Mouse (Mus musculus): Measurements from ENCODE around the gene Gm42957.
"Not testable (repeated sequence)": the region's sequence is repeated elsewhere in the genome, so short reads cannot be mapped to it uniquely, and the experiment has no call there.

The Gm42957 gene

DNA sequence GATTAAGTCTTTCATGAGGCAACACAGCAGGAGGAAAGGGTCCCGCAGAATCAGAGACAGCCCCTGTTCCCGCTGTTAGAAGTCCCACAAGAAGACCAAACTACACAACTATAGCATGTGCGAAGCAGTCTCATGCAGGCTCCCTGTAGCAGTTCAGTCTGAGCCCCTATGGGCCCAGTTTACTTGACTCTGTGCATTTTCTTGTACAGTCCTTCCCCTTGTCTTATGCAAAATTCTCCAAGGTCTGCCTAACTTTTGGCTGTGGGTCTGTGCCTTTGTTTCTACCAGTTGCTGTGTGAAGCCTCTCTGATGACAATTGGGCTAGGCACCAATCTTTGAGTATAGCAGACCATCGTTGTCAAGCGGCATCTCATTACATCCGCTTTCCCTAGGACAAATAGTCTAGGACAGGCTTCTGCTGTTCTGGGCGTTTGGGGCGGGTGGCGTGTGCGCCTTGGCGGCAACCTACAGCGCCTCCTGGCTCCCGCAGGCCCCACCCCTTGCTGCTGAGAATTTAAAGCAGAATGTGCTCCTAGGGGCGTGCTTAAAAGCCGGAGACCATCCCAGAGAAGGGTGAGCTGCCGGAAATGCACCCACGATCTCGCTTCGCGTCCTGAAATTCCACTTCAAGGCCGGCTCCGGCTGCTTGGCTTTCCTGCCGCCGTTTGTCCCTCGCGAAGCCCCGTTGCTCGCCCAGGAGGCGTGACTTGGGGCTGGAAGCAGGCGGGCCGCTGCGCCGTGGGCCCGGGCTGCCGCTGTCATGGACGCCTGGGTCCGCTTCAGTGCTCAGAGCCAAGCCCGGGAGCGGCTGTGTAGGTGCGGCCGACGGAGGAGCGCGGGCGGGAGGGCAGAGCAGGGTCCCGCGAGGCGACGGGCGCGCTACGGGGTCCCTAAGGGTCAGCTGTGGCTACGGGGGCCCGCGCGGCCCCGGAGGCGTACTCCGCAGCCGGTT is at the start of gene Gm42957, which contains the start of gene Pex11b:
Gm42957 (plus strand) TSS at position 547 of the 952 bp plus-strand sequence.
Pex11b (plus strand) TSS at position 449 of the 952 bp plus-strand sequence.
- peak; percentile 80 for DNase-seq

DNA sequence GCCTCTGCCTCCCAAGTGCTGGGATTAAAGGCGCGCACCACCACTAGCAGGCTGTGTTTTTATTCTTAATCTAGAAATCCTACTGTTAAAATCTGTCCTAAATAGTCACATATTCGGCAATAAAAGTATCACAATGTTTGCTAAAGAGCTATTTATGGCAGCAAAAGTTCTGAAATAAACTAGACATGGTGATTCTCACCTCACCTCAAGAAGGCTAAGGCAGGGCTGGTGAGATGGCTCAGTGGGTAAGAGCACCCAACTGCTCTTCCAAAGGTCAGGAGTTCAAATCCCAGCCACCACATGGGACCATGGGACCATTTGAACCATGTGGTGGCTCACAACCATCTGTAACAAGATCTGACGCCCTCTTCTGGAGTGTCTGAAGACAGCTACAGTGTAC is 44.6 kb upstream of the Gm42957 start:
- DNase-seq, result no peak

DNA sequence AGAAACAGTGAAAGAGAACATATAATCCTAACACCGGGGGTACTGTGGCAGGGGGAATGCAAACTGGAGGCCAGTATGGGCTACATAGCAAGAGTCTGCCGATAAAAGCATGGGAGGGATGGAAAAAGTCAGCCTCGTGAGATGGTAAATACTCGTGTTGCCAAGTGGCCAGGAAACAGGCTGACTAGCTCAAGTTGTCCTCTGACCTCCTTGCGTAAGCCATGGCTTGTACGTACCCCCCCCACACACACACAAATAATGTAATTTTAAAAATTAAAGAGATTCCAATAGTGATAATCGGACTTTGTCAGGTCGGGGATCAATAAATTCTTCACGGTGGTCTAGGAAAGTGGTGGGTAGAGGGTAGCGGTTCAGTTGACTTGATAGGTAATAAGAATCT is 41.9 kb upstream of the Gm42957 start:
- DNase-seq, result no peak

DNA sequence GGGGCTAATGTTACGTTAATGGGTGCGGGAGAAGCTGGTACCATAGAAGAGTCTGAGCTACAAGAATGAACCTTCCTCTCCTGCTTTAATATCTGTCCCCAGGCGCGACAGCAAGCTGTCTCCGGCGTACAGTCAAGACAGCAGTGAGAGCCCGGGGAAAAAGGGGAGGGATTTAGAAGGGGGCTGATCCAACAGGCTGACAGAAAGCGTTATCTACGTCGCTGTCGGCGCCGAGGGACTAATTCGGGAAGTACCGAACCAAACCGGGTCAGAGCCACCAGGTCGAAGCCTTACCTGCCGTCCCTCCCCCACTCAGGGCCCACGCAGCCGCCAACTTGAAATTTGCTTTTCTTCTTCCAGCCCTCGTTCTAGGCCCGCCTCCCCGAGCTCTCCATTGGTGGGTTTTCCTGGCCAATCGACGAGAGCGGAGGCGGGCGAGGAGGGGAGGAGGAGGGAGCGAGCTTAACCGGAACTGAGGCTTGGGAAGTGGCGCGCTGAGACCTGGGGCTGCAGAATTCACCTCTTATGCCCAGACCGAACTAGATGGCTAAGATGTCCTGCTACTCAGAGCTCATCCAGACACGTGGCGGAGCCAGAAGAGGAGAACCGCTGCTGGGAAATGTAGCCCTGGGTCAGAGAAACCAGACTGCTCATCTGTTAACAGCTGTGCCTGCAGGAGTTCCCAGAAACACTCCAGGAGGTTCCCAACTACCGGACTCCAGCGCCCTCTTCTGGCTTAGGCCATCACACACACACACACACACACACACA is 41.3 kb upstream of the Gm42957 start, which contains the start of gene Polr3gl:
Polr3gl (minus strand) TSS at position 392 of the 771 bp plus-strand sequence.
- peak; percentile 91 for DNase-seq

DNA sequence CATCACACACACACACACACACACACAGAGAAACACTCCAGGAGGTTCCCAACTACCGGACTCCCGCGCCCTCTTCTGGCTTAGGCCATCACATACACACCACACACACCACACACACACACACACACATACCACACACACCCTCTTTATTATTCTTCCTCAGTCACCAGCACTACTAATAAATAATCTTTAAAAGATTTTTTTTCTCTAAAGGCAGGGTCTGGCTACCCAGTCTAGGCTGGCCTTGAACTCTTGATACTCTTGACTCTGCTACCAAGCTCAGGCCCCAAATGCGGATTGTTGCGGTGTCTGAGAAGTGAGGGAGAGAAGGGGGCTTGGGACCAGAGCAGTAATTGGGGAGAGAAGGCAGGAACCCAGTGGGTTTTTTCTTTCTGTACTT is 40.4 kb upstream of the Gm42957 start:
- no peak for DNase-seq

DNA sequence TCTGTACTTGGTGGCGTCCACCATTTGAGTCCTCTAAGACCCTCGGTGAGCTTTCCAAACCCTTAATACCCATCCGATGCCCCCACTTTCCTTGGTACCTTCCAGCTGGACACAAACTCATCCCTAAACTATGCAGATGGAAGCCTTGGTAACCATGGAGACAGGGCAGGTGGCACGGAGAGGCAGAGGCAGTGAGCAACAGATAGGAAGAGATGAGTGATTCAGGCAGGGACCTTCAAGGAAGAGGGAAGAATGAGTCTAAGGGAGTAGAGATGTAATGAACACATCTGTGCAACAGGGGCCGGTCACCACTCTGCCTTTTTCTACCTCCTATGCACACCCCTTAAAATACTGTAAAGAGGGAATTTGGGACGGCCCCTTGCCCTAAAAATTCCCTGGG is 39.6 kb upstream of the Gm42957 start:
- DNase-seq, result no peak

DNA sequence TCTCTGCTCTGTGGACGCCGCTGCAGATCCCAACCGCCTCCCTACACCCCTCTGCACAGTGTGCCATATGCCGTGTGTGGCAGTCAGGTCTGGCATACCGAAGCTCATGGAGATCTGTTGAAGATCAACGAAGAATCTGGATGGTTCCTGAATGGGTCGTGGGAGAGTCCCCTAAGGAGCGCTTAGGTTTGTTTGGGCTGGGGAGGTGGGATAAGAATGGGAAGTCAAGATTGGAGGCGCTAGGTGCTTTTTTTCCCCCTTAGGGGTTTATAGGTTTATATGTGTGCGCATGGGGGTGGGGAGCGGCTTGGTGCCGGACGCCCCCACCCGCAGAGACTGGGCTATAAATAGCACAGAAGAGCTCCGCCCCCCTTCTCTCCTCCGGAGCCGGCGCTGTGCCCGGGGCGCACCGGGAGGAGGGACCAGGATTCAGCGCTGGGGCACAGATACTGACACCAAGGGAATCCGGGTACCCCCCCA is 39.0 kb upstream of the Gm42957 start, which contains the start of gene Ankrd34a:
Ankrd34a (plus strand) TSS at position 409 of the 480 bp plus-strand sequence.
- peak; percentile 76 for DNase-seq

DNA sequence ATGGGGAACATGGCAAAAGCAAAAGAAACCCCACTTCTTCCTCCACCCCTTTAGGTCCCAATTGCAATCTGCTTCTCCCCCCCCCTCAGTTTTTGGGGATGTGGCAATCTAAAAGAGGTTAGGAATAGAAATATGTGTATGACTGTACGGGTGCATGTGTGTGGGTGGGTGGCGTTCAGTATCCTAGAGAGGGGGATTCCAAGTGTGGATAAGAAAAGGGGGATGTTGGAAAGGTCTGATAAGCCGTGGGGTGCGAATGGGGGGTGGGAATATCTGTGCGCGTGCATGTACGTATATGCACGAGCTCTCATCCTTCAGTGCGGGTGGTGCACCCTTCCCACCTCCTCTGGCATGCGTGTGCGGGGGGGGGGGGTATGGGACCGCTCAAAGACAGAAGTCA is 38.4 kb upstream of the Gm42957 start:
- DNase-seq, result peak; percentile 45

DNA sequence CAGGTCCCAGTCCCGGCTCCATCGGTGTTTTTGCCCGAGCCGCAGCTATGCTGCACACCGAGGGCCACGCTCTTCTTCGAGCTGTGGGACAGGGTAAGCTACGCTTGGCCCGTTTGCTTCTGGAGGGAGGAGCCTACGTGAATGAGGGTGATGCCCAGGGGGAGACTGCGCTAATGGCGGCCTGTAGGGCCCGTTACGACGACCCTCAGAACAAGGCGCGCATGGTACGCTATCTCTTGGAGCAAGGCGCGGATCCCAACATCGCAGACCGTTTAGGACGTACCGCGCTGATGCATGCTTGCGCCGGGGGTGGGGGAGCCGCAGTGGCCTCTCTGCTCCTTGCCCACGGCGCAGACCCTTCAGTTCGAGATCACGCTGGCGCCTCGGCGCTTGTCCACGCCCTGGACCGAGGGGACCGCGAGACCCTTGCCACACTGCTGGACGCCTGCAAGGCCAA is 37.8 kb upstream of the Gm42957 start:
- DNase-seq, result peak; percentile 52

DNA sequence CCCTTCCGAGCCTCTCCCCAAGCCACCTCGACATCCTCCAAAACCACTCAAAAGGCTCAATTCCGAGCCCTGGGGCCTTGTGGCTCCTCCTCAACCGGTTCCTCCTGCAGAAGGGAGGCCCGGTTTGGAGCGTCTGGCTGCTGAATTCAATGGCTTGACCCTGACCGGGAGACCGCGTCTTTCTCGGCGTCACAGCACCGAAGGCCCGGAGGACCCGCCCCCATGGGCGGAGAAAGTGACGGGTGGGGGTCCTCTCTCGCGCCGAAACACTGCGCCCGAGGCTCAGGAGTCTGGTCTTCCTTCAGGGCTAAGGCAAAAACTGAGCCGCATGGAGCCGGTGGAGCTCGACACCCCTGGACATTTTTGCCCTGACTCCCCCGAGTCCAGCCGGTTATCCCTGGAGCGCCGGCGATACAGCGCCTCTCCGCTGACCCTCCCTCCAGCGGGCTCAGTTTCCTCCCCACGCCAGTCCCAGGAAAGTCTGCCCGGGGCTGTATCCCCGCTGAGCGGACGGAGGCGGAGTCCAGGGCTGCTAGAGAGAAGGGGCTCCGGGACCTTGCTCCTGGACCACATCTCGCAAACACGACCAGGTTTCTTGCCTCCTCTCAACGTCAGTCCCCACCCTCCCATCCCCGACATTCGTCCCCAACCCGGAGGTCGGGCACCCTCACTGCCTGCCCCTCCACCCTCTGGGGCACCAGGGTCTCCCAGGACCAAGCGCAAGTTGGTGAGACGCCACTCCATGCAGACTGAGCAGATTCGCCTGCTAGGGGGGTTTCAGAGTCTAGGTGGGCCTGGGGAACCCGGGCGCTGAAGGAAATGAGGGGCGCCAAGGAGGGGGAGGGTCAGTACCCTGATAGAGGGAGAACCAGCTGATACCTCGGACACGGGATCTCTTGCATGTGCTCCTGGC is 36.9 kb upstream of the Gm42957 start:
- DNase-seq, result peak; percentile 63

DNA sequence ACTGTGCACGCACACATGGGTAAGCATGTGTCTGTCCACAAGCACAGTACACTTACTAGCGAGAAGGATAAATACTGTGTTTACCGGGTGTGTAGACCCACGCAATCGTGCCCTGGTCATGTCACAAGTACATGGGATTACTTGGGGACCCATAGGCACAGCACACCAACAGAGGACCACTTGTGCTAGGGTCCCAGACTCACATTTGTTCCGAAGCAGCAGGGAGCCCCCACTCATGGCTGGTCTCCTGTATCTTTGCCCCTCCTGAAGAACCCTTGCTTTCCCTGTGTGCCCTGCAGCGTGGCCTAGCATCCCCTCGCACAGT is 36.2 kb upstream of the Gm42957 start:
- no peak for DNase-seq

DNA sequence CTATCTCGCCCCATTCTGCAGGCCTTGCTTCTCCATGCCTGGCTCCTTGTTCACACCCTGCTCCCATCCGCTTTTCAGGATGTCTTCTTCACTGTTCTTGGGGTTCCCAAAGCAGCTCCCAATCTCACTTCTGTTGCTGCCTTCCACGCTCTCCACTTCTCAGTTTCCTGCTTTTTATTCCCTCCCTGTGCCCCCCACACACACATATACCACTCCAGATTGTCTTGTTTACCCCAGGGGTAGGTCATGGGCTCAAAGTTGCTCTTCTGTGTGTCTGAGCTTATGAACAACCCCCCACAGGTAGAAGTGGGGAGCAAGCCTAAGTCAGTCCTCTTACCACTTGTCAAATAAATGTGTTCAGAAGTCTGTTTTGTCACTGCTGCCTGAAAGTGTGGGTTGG is 35.9 kb upstream of the Gm42957 start:
- no peak for DNase-seq

DNA sequence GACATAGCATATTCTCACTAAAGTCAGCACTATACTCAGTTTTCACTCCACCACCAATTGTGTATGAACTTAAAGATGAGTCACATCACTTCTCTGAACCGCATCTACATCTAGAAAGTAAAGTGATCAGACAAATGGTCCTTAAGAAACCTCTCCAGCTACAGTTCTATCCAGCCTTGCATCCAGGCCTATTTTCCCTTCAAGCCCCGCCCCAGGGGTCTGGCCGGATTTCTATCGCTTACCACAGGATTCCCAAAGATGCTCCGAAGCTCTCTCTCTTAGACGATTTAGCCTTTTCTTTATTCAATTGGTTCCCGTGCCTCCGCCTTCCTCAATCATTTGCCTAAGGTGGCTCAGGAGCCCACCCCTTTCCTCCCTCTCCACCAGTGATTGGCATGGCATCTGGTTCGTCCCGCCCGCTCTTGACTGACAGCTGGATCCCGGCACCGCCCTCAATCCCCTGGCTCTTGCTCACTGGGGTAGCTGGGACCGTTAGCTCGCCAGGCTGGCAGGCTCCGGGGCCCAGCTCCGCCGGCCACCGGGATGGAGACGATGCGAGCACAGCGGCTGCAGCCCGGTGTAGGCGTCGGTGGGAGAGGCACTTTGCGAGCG is 34.5 kb upstream of the Gm42957 start, which contains the start of gene Lix1l:
Lix1l (plus strand) TSS at position 511 of the 612 bp plus-strand sequence.
- peak; percentile 86 for DNase-seq

DNA sequence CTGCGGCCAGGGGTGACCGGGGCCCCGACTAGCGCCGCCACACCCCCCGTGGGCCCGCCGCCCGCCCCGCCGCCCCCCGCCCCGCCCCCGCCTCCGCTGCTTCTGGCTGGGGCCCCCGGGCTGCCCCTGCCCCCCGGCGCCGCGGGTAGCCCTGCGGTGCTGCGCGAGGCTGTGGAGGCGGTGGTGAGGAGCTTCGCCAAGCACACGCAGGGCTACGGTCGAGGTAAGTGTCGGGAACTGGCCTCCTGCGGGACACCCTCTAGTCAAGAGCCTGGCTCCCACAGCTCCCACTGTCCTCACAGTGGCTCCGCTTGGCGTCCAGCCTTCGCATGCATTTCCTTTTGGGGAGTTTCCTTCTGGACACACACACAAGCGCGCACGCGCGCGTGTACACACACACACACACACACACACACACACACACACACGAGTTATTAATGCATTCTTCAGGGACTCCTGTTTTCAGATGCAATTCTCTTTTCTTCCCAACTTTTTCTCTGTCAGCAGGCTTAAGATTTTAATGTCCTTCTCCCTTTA is 34.0 kb upstream of the Gm42957 start:
- peak; percentile 67 for DNase-seq

DNA sequence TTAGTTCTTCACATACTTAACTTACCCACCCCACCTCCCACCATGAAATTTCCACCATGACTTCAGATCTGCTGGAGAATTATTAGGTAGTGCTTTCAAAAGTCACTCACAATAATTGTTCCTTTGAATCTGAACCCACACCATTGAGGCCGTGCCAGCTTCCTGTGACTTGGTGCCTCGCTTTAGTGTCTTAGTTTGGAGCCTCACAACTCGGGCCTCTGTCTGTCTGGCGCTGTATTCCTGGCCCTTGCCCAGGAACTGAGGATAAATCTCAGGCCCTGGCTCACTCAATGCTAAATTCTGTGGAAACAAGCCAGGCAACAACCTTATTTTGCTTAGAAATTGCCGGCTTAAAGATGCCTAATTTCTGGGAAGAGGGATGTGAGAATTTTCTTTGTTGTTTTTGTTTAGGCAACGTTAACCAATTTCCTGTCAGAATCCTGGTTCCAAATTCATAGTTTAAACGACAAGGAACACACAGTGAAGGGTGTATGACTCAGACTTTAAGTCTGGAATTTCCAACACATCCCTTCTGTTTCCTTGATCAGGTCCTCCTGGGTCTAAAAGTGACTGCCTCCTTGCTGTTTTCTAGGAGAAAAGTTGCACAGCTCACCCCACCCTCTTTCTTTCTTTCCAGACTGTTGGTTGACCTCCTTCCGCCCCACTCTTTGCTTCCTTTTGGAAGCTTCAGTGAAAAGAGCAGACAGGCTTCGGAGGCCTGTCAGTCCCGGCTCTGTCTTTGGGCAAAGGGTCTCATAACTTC is 33.2 kb upstream of the Gm42957 start:
- peak; percentile 35 for DNase-seq

DNA sequence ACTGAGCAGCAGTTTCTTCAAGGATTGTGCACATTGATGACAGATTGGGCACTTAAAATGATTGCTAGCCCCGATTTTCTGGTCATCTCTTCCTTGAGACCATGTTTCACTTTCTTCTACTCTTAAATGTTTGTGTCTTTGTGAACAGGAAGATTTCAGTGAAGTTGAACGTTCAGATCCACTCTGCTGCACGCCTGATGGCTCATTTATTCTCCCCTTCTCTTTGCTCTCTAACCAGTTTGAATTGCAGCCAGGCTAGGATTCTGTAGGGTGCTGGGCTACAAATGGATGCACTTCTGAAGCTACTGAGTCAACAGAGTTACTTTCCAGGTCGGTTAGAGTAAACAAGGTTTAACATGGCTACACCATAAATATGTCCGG is 32.6 kb upstream of the Gm42957 start:
- DNase-seq, result no peak

DNA sequence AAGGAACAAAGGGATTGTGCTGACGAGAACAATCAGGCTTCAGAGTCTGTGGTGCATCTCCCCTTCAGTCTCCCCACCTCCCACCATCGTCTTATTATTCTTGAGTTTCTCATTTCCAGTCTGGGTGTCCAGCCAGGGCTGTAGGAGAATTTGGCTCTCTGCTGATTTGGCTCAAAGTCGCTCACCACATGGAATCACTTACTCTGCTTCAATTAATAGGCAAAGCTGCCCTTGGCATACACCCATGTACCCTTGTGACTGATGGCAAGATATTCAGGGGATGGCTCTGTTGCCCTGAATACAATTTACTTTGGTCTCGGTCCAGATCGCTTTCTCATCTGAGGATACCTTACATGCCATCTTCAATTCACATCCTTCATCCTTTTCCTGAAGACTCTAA is 32.0 kb upstream of the Gm42957 start:
- DNase-seq, result peak; percentile 16

DNA sequence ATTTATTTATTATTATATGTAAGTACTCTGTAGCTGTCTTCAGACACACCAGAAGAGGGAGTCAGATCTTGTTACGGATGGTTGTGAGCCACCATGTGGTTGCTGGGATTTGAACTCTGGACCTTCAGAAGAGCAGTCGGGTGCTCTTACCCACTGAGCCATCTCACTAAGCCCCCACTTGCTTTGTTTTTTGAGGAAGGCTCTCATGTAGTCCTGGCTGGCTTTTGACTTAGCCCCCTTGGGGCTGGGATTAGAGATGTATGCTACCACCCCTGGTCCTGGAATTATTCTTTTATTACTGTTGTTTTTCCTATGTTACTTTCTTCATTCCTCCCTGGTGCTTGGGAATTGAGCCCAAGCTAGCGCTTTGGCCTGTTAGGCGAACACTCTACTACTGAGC is 29.3 kb upstream of the Gm42957 start:
- DNase-seq, result not testable (repeated sequence)

DNA sequence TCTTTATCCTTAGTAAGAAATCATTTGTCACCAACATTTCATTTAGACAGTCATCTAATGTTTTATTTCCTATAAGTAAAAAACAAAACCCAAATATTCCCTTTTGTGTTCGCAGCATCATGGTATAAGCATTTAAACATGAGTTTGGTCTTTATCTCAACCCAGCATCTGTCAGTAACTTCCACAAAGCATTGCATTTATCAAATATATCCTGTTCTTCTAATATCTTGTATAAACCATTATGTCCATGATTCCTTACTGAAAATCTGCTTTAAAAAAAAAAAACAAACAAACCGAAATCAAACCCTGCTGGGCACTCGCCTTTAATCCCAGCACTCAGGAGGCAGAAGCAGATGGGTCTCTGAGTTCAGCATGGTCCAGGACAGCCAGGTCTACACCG is 28.7 kb upstream of the Gm42957 start:
- DNase-seq, result no peak

DNA sequence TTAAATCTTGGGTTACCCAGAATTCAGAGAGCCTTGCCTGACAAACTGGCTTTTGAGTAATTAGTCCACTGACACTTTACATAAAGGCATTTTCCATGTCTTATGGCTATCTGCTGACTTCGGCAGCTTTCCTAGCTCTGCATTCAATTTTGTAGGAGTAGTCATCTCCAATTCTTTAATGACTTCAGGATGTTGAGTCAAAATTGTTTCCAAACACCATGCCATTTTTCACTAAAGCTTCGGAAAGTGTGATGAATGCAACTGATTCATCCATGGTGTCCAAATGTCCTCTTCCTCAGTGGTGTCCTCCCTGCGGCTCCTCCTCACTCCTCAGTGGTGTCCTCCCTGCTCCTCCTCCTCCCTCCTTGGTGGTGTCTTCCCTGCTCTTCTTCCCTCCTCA is 17.3 kb upstream of the Gm42957 start:
- DNase-seq, result no peak

DNA sequence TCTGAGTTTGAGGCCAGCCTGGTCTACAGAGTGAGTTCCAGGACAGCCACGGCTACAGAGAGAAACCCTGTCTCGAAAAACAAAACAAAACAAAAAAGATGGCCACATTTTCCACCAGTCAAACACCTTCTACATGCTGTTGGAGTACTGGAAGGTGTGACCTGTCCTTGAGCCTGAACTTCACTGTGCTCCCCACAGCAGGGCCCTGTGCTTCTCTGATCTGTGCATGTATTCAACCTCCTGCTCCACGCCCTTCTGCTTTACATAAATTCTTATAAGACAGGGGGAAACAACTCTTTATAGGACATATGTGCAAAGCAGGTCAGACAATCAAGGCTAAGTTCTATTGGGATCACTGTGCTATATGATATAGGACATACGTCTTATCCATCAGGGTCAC is 12.1 kb upstream of the Gm42957 start:
- no peak for DNase-seq
